Mouse (Mus musculus) activated CD4-positive, CD25-positive, alpha-beta regulatory T cell, adult 4 months (primary cell): ENCODE data around the gene 2010111I01Rik. TPM values are rescaled to one million over a fixed set of nuclear protein-coding genes. Genes with fewer than 3 reads are reported as not detected.

Experiments
- ATAC-seq: one replicate; pipeline ENCODE4 v1.8.0; 2017
- polyA plus RNA-seq, 2 experiments: library from polyadenylated mRNA; unstranded; fragments of 100-300 nt; shearing (Covaris generic); gene quantifications; one replicate each; pipeline ENCODE4 v1.2.1; 2017

The 2010111I01Rik gene
- polyA plus RNA-seq, 2 experiments from 2014 or later = 210 to 226 TPM

GRCm38 (mm10) chr13:63247041-63247440 lies 282.3 kb downstream of the 2010111I01Rik start:
- ATAC-seq = no peak

- ATAC-seq = no peak
Observed at GRCm38 (mm10) chr13:63247631-63248030, 282.9 kb downstream of the 2010111I01Rik start.

- ATAC-seq = no peak
Observed at GRCm38 (mm10) chr13:63248318-63248717, 283.6 kb downstream of the 2010111I01Rik start.

- ATAC-seq = peak; percentile 22
Observed at GRCm38 (mm10) chr13:63249171-63249570, 284.5 kb downstream of the 2010111I01Rik start.

GRCm38 (mm10) chr13:63249741-63250431 lies 285.2 kb downstream of the 2010111I01Rik start:
- ATAC-seq = peak; percentile 28

GRCm38 (mm10) chr13:63250441-63250980 lies 285.8 kb downstream of the 2010111I01Rik start:
- ATAC-seq = no peak

GRCm38 (mm10) chr13:63251118-63251889 lies 286.6 kb downstream of the 2010111I01Rik start:
- ATAC-seq = no peak

GRCm38 (mm10) chr13:63252295-63253010 lies 287.8 kb downstream of the 2010111I01Rik start:
- ATAC-seq = no peak

GRCm38 (mm10) chr13:63253147-63253546 lies 288.5 kb downstream of the 2010111I01Rik start:
- ATAC-seq = no peak

- ATAC-seq = no peak
Observed at GRCm38 (mm10) chr13:63253886-63254636, 289.4 kb downstream of the 2010111I01Rik start.

- no peak for ATAC-seq
Observed at GRCm38 (mm10) chr13:63255519-63256011, 290.9 kb downstream of the 2010111I01Rik start.

- no peak for ATAC-seq
Observed at GRCm38 (mm10) chr13:63256146-63256545, 291.5 kb downstream of the 2010111I01Rik start.

- ATAC-seq = no peak
Observed at GRCm38 (mm10) chr13:63256807-63257206, 292.1 kb downstream of the 2010111I01Rik start.

GRCm38 (mm10) chr13:63258167-63258582 lies 293.5 kb downstream of the 2010111I01Rik start:
- no peak for ATAC-seq

- ATAC-seq = no peak
Observed at GRCm38 (mm10) chr13:63258671-63259070, 294.0 kb downstream of the 2010111I01Rik start.

GRCm38 (mm10) chr13:63260133-63260532 lies 295.4 kb downstream of the 2010111I01Rik start:
- no peak for ATAC-seq

- ATAC-seq = peak; percentile 82
Observed at GRCm38 (mm10) chr13:63260753-63261631, 296.3 kb downstream of the 2010111I01Rik start.

GRCm38 (mm10) chr13:63261676-63262075 lies 297.0 kb downstream of the 2010111I01Rik start:
- no peak for ATAC-seq

- ATAC-seq = no peak
Observed at GRCm38 (mm10) chr13:63262168-63262957, 297.7 kb downstream of the 2010111I01Rik start.

GRCm38 (mm10) chr13:63268371-63268770 lies 303.7 kb downstream of the 2010111I01Rik start:
- no peak for ATAC-seq
